Mouse (Mus musculus) embryonic fibroblast, embryonic 13.5 days (primary cell): ENCODE data around the gene Hacd2. TPM values are rescaled to one million over a fixed set of nuclear protein-coding genes. Genes with fewer than 3 reads are reported as not detected.

ENCODE experiments used
- H3K27ac ChIP-seq: 2 replicates; pipeline ENCODE4 v1.5.1; 2012; ENCODE audit warnings: low read length, control low read depth, inconsistent platforms; ENCODE audit not compliant: insufficient read depth
- H3K4me1 ChIP-seq: 2 replicates; pipeline ENCODE4 v1.6.1; 2011; ENCODE audit warnings: low read length; ENCODE audit not compliant: control insufficient read depth, insufficient read depth
- H3K4me3 ChIP-seq: 2 replicates; pipeline ENCODE4 v1.5.1; 2011; ENCODE audit warnings: mild to moderate bottlenecking, control low read depth, low read length; ENCODE audit not compliant: insufficient read depth
- CTCF ChIP-seq: IDR thresholded peaks from 2 replicates; pipeline ENCODE4 v1.5.1; 2011; ENCODE audit warnings: mild to moderate bottlenecking, control low read depth, low read length, moderate library complexity, borderline replicate concordance; ENCODE audit not compliant: insufficient read depth
- POLR2A ChIP-seq: IDR thresholded peaks from 2 replicates; pipeline ENCODE4 v1.6.1; 2011; ENCODE audit warnings: low read depth, mild to moderate bottlenecking, control low read depth, low read length, moderate library complexity
- polyA plus RNA-seq: library from polyadenylated mRNA; stranded (reverse); fragments of >200 nt; gene quantifications from 2 replicates; pipeline ENCODE4 v1.2.4, GENCODE M21; 2011; ENCODE audit warnings: low read depth; ENCODE audit not compliant: missing spikeins, insufficient read length

Hacd2 gene
- polyA plus RNA-seq, 1 experiment = 47.2 TPM

DNA sequence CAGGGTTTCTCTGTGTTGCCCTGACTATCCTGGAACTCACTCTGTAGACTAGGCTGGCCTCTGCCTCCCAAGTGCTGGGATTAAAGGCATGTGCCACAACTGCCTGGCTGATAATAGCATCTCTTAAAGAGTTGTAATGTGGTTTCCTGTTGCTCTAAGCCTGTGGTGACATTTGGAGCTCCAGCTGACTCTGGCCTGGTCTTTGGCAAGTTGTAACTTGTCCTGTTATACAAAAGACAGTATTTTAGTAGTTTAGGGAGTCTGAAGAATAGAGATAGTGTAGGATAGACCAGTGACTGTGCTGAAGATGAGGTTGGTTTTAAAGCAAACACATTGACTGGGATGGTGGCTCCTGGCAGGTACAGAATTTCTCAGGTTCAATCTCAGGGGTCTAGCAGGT is 52.2 kb downstream of the Hacd2 start:
- Histone ChIP-seq H3K4me1 (no peaks in the 10 kb centered on the region), H3K4me3 (no peak overlapping the region), H3K27ac (no peak overlapping the region)
- TF ChIP-seq POLR2A (no peak), CTCF (no peak)

DNA sequence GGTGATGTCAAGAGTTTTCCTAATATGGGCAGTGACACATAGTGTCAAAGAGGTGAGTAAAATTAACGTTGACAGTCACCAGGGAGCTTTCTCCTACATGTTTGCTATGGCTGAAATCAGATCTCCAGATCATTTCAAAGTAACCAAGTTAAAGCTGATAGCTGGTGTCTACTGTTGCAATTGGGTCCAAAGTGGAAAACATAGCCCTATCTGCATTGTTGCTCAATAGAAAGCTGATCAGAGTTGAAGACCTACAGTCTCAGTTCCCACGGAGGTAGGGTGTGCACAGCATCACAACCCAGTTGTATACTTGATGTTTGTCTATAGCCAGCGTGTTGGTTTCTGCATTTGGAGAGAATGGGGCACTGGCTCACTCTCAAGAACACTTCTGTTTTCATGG is 53.4 kb downstream of the Hacd2 start:
- TF ChIP-seq POLR2A (no peak), CTCF (no peak)
- H3K27ac ChIP-seq = no peak overlapping the region
- no peaks in the 10 kb centered on the region for H3K4me1 ChIP-seq
- no peak overlapping the region for H3K4me3 ChIP-seq

DNA sequence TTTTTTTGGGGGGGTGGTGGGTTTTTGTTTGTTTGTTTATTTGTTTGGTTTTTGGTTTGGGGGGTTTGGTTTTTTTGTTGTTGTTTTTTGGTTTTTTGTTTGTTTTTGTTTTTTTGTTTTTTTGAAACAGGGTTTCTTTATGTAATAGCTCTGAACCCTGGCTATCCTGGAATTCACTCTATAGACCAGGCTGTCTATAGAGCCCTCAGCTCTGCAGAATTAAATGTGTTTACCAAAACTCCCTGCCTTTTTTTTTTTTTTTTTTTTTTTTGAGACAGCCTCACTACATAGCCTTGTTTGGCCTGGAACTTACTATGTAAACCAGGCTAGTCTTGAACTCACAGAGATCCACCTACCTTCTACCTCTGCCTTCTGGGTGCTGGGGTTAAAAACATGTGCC is 71.3 kb downstream of the Hacd2 start:
- H3K4me3 ChIP-seq = no peak overlapping the region
- H3K4me1 ChIP-seq = no peaks in the 10 kb centered on the region
- no peak for TF ChIP-seq POLR2A
- TF ChIP-seq CTCF = no peak

DNA sequence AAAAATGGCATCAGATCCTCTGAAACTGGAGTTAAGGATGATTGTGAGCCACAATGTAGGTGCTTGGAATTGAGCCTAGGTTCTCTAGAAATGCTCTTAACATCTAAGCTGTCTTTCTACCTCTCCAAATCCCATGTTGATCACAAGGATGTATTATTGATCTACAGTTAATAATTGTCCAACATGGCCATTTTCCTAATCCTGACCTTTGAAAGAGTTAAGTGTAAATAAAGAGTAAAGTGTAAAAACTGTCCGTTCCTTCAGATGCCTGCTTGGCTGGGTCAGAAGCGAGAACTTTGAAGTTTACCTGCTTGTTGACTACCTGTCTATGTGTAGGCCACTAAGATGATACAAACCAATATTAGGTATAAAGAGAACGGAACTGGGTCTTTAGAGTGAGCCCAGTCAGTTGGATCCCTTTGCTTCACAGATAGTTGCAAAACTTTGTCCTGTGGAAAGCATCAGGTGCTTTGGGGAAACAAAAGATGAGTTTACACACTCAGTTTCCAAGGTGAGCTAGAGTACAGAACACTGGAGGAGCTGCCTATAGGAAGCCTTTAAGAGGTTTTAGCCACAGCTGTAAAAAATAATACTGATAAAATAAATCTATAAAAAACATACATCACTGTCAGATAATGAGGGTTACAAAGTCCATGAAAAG is 75.8 kb downstream of the Hacd2 start:
- no peak overlapping the region for H3K4me3 ChIP-seq
- H3K4me1 ChIP-seq = peaks cover 4% of the 10 kb centered on the region
- H3K27ac ChIP-seq = no peak overlapping the region
- TF ChIP-seq POLR2A = no peak

More for the DNA sequence above, 71.3 kb downstream of the Hacd2 start:
- H3K27ac ChIP-seq = no peak overlapping the region

DNA sequence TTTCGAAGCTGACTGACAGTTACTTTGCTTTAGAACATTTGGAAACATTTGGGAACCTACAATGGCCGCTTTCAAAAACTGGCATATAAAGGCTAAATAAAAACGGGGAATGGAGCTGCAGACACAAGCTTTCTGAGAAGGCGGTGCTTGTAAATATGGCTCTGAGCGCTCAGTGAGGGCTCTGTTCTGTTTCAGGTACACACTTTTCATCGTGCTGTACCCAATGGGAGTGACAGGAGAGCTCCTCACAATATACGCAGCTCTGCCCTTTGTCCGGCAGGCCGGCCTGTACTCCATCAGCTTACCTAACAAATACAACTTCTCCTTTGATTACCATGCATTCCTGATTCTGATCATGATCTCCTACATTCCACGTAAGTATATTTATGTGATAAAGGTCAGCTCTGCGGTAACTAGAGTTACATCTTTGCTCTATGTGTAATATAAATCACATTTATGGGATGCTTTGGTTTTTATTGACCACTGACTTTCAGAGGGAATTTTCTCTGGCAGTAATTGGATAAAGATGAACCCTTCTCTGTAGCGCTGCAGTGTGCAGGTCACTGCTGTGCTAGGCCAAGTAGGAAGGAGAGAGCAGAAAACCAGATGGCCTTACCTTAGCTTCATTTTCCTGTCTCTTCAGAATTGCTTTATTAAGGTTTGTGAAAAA is 79.7 kb downstream of the Hacd2 start:
- no peak overlapping the region for H3K27ac ChIP-seq
- H3K4me3 ChIP-seq = no peak overlapping the region
- peaks cover 7% of the 10 kb centered on the region for H3K4me1 ChIP-seq
- TF ChIP-seq POLR2A (no peak), CTCF (no peak)

DNA sequence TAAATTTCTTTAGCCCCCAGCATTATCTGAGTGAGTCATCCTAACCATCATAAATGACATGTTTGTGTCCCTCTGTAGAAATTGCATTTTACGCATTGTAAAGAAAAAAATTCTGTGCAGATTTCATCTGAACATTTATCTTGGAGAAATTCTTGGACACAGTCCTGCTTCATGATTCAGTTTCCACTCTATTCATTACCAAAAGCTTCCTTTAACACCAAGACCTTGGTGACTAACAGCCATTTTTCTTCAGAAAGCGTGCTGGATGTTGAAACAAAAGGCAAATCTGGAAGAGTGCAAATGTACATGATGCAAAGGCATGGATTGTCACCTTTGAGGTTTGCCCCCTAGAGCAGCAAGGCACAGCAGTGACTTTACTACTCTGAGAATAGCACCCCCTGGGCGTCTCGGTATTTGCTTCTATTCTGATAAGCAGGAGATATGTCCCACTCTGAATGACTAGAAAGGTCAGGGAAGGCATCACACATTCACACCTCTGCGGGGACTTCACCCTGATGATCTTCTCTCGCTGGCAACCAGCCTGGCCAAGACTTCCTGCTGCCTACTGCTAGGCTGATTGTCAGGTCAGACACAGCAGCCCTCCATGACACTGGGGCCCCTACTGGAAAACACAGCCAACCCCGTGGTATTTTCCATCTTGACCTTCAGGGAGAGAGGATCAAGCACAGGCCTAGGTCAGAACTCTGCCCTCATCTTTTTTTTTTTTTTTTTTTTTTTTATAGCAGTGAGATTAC is 80.8 kb downstream of the Hacd2 start:
- Histone ChIP-seq H3K27ac (peak overlapping the region; percentile 17; the same call in 1 of the 2 replicates), H3K4me1 (peaks cover 7% of the 10 kb centered on the region), H3K4me3 (no peak overlapping the region)
- no peak for TF ChIP-seq CTCF
- no peak for TF ChIP-seq POLR2A

DNA sequence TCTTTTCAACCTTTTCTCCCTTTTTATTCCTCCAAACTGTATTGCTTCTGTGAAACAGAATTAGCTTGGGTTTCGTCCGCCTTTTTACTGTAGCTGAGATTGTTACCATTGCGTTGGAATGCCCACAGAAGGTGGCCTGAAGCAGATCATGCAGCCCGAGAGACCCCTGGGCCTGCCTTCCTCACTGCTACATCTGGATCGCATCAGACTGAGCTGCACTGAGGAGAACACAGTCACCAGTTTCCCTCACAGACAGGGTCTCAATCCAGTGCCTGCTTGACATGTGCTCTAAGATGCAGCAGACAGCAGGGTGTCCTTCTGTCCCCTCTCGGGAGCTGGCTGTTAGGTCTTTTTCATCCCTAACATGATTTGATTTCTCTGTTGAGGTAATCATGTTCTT is 85.8 kb downstream of the Hacd2 start:
- H3K4me1 ChIP-seq = peaks cover 6% of the 10 kb centered on the region; the same call in 1 of the 2 replicates
- no peak overlapping the region for H3K27ac ChIP-seq

DNA sequence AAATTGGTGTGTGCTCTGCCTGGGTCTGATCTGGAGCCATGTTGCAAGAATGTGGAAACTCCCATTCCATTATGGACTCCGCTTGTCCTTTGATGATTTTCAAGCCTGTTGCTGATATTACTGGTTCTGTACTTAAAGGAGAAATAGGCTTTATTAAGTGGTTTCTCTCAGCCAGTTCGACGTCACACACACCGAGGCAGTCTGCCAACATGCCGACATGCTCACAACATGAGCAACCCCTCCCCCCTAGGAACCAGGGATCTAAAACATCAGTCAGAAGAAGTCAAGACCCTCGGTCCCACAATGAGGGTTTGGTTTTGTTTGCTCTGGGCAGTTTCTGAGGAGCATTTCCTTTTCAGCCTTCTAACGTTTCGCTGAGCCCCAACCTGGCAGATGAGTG is 86.9 kb downstream of the Hacd2 start:
- TF ChIP-seq POLR2A = no peak
- TF ChIP-seq CTCF = no peak
- no peak overlapping the region for H3K4me3 ChIP-seq
- 0 out of 2 replicates have a peak, but pooled peaks cover 3% of the 10 kb centered on the region for H3K4me1 ChIP-seq
- H3K27ac ChIP-seq = no peak overlapping the region

More for the DNA sequence above, 85.8 kb downstream of the Hacd2 start:
- no peak overlapping the region for H3K4me3 ChIP-seq
- TF ChIP-seq POLR2A (no peak), CTCF (no peak)

DNA sequence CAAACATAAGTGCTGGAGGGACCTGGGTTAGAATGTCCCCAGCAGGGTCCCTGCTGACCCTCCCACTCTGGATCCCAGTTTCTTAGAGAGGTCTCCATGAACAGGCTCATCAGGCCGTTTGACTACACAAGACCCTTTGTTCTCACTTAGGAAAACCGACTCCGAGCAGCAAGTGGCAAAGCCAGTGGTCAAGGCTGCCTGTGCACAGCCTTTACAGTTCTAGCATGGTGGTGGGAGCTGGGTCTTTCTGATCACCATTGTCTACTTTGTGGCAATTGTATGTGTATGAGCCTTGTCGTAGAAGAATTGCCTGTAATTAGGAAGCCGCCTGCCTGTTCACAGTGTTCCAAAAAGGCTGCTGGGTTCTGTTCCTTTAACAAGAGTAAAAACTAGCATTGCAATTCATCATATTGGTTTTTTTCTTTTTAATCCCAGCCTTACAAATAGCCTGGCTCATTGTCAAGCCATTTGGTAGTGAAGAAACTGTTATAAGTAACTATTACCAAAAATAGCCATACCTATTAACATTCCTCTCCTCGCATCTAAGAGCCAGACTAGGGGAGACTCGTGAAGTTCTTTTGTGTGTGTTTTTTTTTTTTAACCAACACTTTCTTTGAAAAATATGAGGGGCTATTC is 87.5 kb downstream of the Hacd2 start:
- Histone ChIP-seq H3K4me3 (no peak overlapping the region), H3K27ac (no peak overlapping the region), H3K4me1 (0 out of 2 replicates have a peak, but pooled peaks cover 3% of the 10 kb centered on the region)
- no peak for TF ChIP-seq CTCF
- TF ChIP-seq POLR2A = no peak
